Mouse (Mus musculus) CH12.LX (cell line): ENCODE results near the gene Bhmt2. TPM values are rescaled to one million over a fixed set of nuclear protein-coding genes. Genes with fewer than 3 reads are reported as not detected.

Source experiments
- DNase-seq: peaks from one replicate; pipeline ENCODE4 v3.0.0-alpha.2; 2013; ENCODE audit errors: extremely low read depth
- H3K27ac ChIP-seq: 2 replicates; pipeline ENCODE4 v1.5.1; 2012; ENCODE audit warnings: low read depth, mild to moderate bottlenecking, control low read depth, moderate library complexity; ENCODE audit not compliant: insufficient read depth
- H3K27me3 ChIP-seq: replicated peaks from 2 replicates; pipeline ENCODE3; 2012; ENCODE audit warnings: inconsistent platforms
- H3K36me3 ChIP-seq, 2 experiments: replicated peaks in 1 of 2; 2 replicates each; pipeline versions ENCODE3 to v1.6.1; 2012; ENCODE audit warnings: inconsistent platforms in 1 of 2, low read length in 1 of 2, mild to moderate bottlenecking in 1 of 2, mixed read lengths in 1 of 2, moderate library complexity in 1 of 2; ENCODE audit not compliant: control insufficient read depth in 1 of 2, insufficient read depth in 1 of 2
- H3K4me1 ChIP-seq, 2 experiments: 2 replicates each; pipeline ENCODE4 v1.6.1; 2012; ENCODE audit warnings: inconsistent platforms in 1 of 2, moderate library complexity in 1 of 2; ENCODE audit not compliant: insufficient read depth in 2 of 2, control insufficient read depth in 1 of 2
- H3K4me2 ChIP-seq: 2 replicates; pipeline ENCODE4 v1.6.1; 2012; ENCODE audit warnings: low read depth, mild to moderate bottlenecking, control low read depth; ENCODE audit not compliant: poor library complexity, insufficient read depth, severe bottlenecking
- H3K4me3 ChIP-seq, 3 experiments: fragments of 150-350 bp in 1 of 3; sonication (generic) in 1 of 3; replicated peaks in 1 of 3; 2 replicates each; pipeline versions ENCODE3 to v1.5.1; 2011 to 2012; ENCODE audit warnings: low read depth in 2 of 3, low read length in 2 of 3, mild to moderate bottlenecking in 2 of 3, moderate library complexity in 2 of 3, control low read depth in 1 of 3, improper control_type of control experiment in 1 of 3, inconsistent platforms in 1 of 3, mixed read lengths in 1 of 3; ENCODE audit not compliant: poor library complexity in 1 of 3
- H3K79me2 ChIP-seq: replicated peaks from 2 replicates; pipeline ENCODE4 v1.6.1; 2012; ENCODE audit warnings: mild to moderate bottlenecking, moderate library complexity; ENCODE audit not compliant: control insufficient read depth, poor library complexity, insufficient read depth, severe bottlenecking; ENCODE audit errors: extremely low read depth
- H3K9ac ChIP-seq: 2 replicates; pipeline ENCODE4 v1.6.1; 2012; ENCODE audit warnings: low read depth, mild to moderate bottlenecking, control low read depth, moderate library complexity; ENCODE audit not compliant: insufficient read depth
- H3K9me3 ChIP-seq: replicated peaks from 2 replicates; pipeline ENCODE3; 2012; ENCODE audit warnings: low read length, inconsistent platforms, mixed read lengths
- CHD1 ChIP-seq: IDR thresholded peaks from 2 replicates; pipeline ENCODE4 v1.6.1; 2012; ENCODE audit warnings: low read depth, low read length, improper control_type of control experiment, inconsistent platforms
- CHD2 ChIP-seq: IDR thresholded peaks from 2 replicates; pipeline ENCODE4 v1.6.1; 2011; ENCODE audit warnings: low read length, improper control_type of control experiment
- ELF1 ChIP-seq: IDR thresholded peaks from 2 replicates; pipeline ENCODE4 v1.6.1; 2014; ENCODE audit warnings: low read depth, mild to moderate bottlenecking, inconsistent platforms, low read length, improper control_type of control experiment
- GABPA ChIP-seq: IDR thresholded peaks from 2 replicates; pipeline ENCODE4 v1.6.1; 2012; ENCODE audit warnings: low read depth, low read length, improper control_type of control experiment, inconsistent platforms; ENCODE audit not compliant: insufficient replicate concordance
- JUN ChIP-seq: IDR thresholded peaks from 2 replicates; pipeline ENCODE4 v1.6.1; 2011; ENCODE audit warnings: low read depth, mild to moderate bottlenecking, low read length, improper control_type of control experiment, moderate library complexity; ENCODE audit not compliant: insufficient read depth
- JUND ChIP-seq: conservative IDR thresholded peaks from 2 replicates; pipeline ENCODE4 v1.6.1; 2011; ENCODE audit warnings: low read depth, low read length, improper control_type of control experiment
- KAT2A ChIP-seq: IDR thresholded peaks from 2 replicates; pipeline ENCODE4 v1.6.1; 2012; ENCODE audit warnings: low read length, improper control_type of control experiment, inconsistent platforms; ENCODE audit not compliant: insufficient replicate concordance
- MAFK ChIP-seq: IDR thresholded peaks from 2 replicates; pipeline ENCODE4 v1.6.1; 2011; ENCODE audit warnings: low read length, improper control_type of control experiment; ENCODE audit not compliant: insufficient replicate concordance
- MAX ChIP-seq: IDR thresholded peaks from 2 replicates; pipeline ENCODE4 v1.6.1; 2011; ENCODE audit warnings: low read length, improper control_type of control experiment
- MAZ ChIP-seq: IDR thresholded peaks from 2 replicates; pipeline ENCODE4 v1.6.1; 2012; ENCODE audit warnings: low read depth, mild to moderate bottlenecking, inconsistent platforms, low read length, improper control_type of control experiment, moderate library complexity
- MEF2A ChIP-seq: IDR thresholded peaks from 2 replicates; pipeline ENCODE4 v1.6.1; 2014; ENCODE audit warnings: low read depth, mild to moderate bottlenecking, inconsistent platforms, low read length, improper control_type of control experiment, borderline replicate concordance
- MYC ChIP-seq: IDR thresholded peaks from 2 replicates; pipeline ENCODE4 v1.6.1; 2011; ENCODE audit warnings: low read depth, mild to moderate bottlenecking, improper control_type of control experiment, low read length
- NRF1 ChIP-seq: IDR thresholded peaks from 2 replicates; pipeline ENCODE4 v1.6.1; 2014; ENCODE audit warnings: low read depth, mild to moderate bottlenecking, inconsistent platforms, low read length, improper control_type of control experiment, moderate library complexity
- RAD21 ChIP-seq: IDR thresholded peaks from 2 replicates; pipeline ENCODE4 v1.6.1; 2011; ENCODE audit warnings: low read depth, mild to moderate bottlenecking, low read length, improper control_type of control experiment, moderate library complexity
- SMC3 ChIP-seq: IDR thresholded peaks from 2 replicates; pipeline ENCODE4 v1.6.1; 2011; ENCODE audit warnings: low read depth, low read length, improper control_type of control experiment
- TBP ChIP-seq: conservative IDR thresholded peaks from 2 replicates; pipeline ENCODE4 v1.6.1; 2011; ENCODE audit warnings: low read depth, low read length, improper control_type of control experiment
- USF2 ChIP-seq: conservative IDR thresholded peaks from 2 replicates; pipeline ENCODE4 v1.6.1; 2011; ENCODE audit warnings: low read depth, low read length, improper control_type of control experiment
- ZKSCAN1 ChIP-seq: IDR thresholded peaks from 2 replicates; pipeline ENCODE4 v1.6.1; 2012; ENCODE audit warnings: low read depth, inconsistent platforms, low read length, improper control_type of control experiment, borderline replicate concordance
- ZMIZ1 ChIP-seq: IDR thresholded peaks from 2 replicates; pipeline ENCODE4 v1.6.1; 2012; ENCODE audit warnings: low read depth, mild to moderate bottlenecking, inconsistent platforms, low read length, improper control_type of control experiment
- dilution Hi-C: fragments of 300-500 bp; cut with MboI; formaldehyde crosslinking; loops from 2 replicates; pipeline ENCODE4 v1.14.3; 2020; ENCODE audit warnings: low sequenced_read_pairs; ENCODE audit not compliant: extremely low pct_unique_long_range_greater_than_20kb, extremely low pct_ligation_motif_present
- in situ Hi-C: fragments of 300-500 bp; cut with MboI; formaldehyde crosslinking; loops from 3 replicates; pipeline ENCODE4 v1.14.3; 2019; ENCODE audit warnings: low sequenced_read_pairs, low pct_ligation_motif_present, low pct_unique_long_range_greater_than_20kb, mixed read lengths
- polyA plus RNA-seq: library from polyadenylated mRNA; unstranded; fragments of >175 nt; gene quantifications from 2 replicates; pipeline ENCODE4 v1.2.1, GENCODE M21; 2012; ENCODE audit warnings: low read depth; ENCODE audit not compliant: insufficient read length
- total RNA-seq, 2 experiments: library from RNA; depleted of rRNA; stranded (reverse); fragments of 300-350 nt in 1 of 2; fragments of >200 nt in 1 of 2; gene quantifications; 2 replicates each; pipeline ENCODE4 v1.2.3; 2012 to 2014

Bhmt2 gene
- total RNA-seq (2012; rRNA removed) (not detected in 2 replicates), total RNA-seq (2014; rRNA removed) (not detected in 2 replicates), polyA plus RNA-seq (not detected in 2 replicates)

DNA sequence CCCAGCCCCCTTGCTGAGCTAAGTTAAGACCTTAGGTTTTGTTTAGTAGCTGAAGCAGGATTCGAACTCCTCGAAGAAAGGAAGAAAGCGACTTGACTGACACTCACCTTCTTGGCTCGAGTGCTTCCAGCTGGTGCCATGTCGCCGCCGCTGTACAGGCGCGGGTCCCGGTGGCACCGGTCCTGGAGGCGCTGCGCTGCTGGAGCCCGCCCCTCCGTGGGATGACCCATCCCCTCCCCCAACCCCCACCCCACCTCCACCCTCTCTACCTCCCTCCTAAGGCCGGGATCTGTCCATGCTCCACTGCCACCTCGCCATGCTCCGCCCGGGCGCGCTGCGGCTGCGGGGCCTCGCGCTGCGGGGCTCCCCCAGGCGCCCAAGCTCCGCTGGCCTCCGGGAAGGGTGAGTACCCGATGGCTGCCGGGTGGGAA, at the start of gene Bhmt2, which contains the start of gene Dmgdh:
Gene Bhmt2 (minus strand): TSS at position 172 of the 431 bp plus-strand sequence.
Gene Dmgdh (plus strand): TSS at position 303 of the 431 bp plus-strand sequence.
- Histone ChIP-seq H3K79me2 (no peaks in the 10 kb centered on the region), H3K4me3 (no peak within 1 kb of the TSS), H3K27ac (no peak within 1 kb of the TSS), H3K27me3 (no peaks in the 10 kb centered on the region), H3K4me1 (no peaks in the 10 kb centered on the region), H3K36me3 (no peaks in the 10 kb centered on the region), H3K9ac (no peak within 1 kb of the TSS), H3K4me2 (no peak within 1 kb of the TSS), H3K9me3 (no peaks in the 10 kb centered on the region)
- DNase-seq, result no peak
- TF ChIP-seq MAFK, result no peak
- TF ChIP-seq MYC, result no peak
- TF ChIP-seq ELF1, result no peak
- no peak for TF ChIP-seq JUN
- TF ChIP-seq TBP, result no peak
- TF ChIP-seq ZMIZ1, result no peak
- TF ChIP-seq GABPA, result no peak
- no peak for TF ChIP-seq MAX
- no peak for TF ChIP-seq CHD2
- in situ Hi-C loops, result no loop called here
- dilution Hi-C loops, result no loop called here

DNA sequence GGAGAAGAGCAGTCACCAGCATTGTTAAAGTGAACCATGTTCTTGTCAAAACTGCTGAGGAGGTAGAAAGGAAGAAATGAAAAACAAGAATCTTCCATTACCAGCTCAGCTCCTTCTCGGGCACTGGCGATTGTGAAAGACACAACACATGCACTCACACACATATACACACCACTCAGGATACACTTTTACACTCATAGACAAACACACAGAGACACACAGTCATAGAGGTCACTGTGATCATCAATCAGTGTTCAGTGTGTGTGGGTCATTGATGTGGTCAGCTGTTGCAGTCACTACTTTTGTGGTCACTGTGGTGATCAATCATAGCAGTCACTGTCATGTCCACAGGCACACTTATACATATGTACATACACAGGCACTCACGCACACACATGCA, 49.4 kb upstream of the Bhmt2 start:
- H3K27me3 ChIP-seq, result no peaks in the 10 kb centered on the region
- TF ChIP-seq RAD21, result no peak
- TF ChIP-seq ZKSCAN1, result no peak
- no peak for TF ChIP-seq SMC3
- no peak for TF ChIP-seq MAZ
- TF ChIP-seq JUND, result no peak
- TF ChIP-seq NRF1, result no peak
- no peak for TF ChIP-seq CHD1
- no peak for TF ChIP-seq MEF2A
- TF ChIP-seq KAT2A, result no peak
- TF ChIP-seq ZMIZ1, result no peak
- TF ChIP-seq USF2, result no peak
- TF ChIP-seq, all 38 proteins: peak for 0
- H3K27ac ChIP-seq, result no peak overlapping the region
- H3K79me2 ChIP-seq, result no peaks in the 10 kb centered on the region
- peaks cover 5 to 12% of the 10 kb centered on the region in 2 experiments for H3K4me1 ChIP-seq
- H3K4me2 ChIP-seq, result no peak overlapping the region
- H3K4me3 ChIP-seq, result no peak overlapping the region
- no peaks in the 10 kb centered on the region for H3K9me3 ChIP-seq
- H3K36me3 ChIP-seq, result no peaks in the 10 kb centered on the region
- in situ Hi-C loops (loop anchor here (25.0 kb wide), 3 partner anchors 386 to 961 kb away; no protein-coding TSS in a partner anchor), dilution Hi-C loops (no loop called here)
- H3K9ac ChIP-seq, result no peak overlapping the region
- no peak for DNase-seq
